Mouse (Mus musculus): ENCODE measurements at regions not wholly inside any gene's neighbourhood (a gene's known extent, or its start where the extent isn't known, plus 50 kb on each side); places are given as distances from the start of the nearest gene placed in this dataset.
A peak's percentile ranks its signal among the peaks of the same experiment; 100 is the strongest.

GRCm38 (mm10) chr8:66568861-66569260 is 57.3 kb downstream of the Tktl2 start:
- DNase-seq, result no peak

DNA sequence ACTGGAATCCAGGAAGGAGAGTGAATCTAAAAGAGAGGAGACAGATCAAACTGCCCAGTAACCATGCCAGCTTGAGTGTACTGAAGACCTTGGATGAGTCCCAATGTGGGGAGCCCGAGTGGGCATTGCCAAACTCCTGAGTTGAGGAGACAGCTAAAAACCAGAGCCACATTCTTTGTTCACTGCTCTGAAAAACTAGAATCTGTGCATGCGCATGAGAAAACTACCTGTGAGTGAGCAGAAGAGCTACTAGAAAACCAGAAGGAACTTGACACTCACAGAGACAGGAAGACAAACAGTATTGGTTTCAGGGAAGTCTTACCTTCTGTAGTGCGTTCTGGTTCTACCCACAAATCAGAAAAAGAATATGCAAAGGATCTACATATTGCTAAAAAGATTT is 74.6 kb downstream of the Tktl2 start:
- no peak for DNase-seq

DNA sequence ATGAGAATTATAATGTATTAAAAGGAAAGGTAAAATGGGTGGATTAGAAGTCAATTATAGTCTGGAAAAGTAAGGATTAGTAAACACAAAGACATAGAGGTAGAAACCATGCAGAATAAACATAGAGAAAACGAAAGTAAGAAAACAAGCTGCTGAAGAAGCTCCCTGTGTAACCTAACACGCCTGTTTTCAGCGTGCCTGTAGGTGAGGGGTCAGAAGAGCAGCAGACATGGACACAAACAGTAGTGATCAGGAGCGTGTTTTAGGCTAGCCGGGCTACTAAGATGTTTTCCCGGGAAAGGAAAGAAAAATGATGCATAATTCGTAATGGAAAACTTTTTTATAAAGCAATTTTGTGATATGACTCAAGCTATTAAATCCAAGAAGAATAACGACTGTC is 75.3 kb downstream of the Tktl2 start:
- no peak for DNase-seq

DNA sequence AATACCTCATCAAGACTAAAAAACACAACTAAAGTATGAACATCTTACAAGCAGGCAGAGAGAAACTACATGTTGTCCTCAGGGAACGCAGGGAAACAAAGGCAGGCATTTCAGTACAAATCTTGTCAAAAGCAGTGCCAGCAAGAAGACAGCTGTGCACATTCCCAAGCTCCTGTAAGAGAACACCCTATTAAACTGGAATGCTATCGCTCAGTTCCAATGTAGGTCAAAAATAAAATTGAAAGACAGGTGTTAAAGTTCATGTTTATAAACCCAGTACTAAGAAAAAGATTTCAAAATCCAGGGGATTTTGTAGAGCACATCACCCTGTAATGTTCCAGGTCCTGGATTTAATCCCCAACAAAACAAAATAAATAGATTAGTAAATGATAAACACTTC is 75.7 kb downstream of the Tktl2 start:
- peak; percentile 0 for DNase-seq

DNA sequence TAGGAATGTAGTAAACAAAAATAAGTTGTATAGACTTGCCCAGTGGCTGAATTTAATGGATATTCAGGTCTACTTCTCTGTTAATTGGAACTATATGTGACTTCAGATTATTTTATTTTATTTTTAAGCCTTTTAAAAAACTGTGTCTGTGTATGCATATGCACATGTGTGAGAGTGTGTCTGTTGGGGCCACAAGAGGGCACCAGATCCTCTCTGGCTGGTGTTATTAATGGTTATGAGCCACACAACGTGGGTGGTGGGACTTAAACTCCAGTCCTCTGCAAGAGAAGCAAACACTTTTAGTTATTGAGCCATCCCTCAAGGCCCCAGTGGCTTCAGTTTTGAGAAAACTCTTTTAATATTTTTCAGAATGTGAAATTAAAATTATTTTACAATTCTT is 77.9 kb downstream of the Tktl2 start:
- no peak for DNase-seq

DNA sequence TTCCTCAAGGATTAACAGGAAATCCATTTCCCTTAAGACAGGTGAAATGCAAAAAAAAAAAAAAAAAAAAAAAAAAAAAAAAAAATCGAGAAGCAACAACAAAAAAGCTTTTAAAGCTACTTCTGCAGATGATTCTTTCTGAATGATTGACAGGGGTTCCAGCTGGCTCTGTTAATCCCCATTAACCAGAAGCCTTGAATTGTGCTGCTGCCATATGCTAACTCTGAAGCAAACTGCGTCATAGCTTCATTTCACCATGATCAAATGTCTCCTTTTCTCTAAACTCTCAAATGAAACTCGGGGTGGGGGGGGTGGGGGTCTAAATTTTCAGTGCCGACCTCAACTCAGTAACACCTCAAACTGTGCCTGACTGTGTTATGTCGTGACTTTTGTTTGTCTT is 80.7 kb downstream of the Npy5r start:
- DNase-seq, result peak; percentile 9

DNA sequence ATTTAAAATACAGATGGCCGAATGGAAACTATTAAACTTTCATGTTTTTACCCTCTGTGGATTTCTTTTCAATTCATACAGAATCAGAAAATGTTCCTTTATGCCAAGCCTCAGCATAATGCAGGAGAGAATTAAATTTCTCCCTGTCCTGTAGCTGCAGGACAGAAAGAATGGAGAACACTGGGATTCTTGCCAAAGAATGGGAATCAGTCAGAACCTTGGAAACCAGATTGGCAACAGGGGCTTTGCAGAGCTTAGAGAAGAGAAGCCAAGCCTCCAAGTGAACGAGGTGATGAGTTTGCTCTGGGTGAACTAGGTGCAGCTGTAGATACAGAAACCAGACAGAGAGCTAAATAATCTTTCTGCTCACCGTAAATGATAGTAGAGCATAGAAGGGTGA is 64.6 kb downstream of the Npy5r start:
- DNase-seq, result no peak

GRCm38 (mm10) chr8:66623822-66624221 is 64.1 kb downstream of the Npy5r start:
- DNase-seq, result no peak

Data from retina, postnatal 1 day (tissue).